Mouse (Mus musculus): ENCODE measurements at regions not wholly inside any gene's neighbourhood (a gene's known extent, or its start where the extent isn't known, plus 50 kb on each side); places are given as distances from the start of the nearest gene placed in this dataset. TPM values are rescaled to one million over a fixed set of nuclear protein-coding genes. Genes with fewer than 3 reads are reported as not detected.

DNA sequence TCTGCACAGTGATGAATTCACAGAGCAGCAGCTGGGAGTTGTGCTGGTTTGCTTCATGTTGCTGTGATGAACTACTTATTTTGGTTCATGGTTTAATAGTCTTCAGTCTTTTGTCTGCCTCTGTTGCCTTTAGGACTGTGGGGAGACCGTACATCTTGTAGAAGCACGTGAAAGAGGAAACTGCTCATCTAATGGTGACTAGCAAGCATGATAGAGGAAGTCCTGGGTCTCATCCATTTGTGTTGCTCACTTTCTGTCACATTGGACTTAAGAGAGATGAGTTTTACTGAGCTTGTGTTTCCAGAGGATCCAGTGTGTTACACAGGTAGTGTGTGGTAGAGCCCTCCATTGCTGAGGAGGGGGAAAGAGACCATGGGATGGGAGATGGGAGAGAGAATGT lies 67.6 kb upstream of the Prdm1 start:
- Histone ChIP-seq H3K9ac (replicated peaks; ENCODE audit: low read depth, low read length) (no peak overlapping the region), H3K4me2 (ENCODE audit: low read depth, low read length) (no peak overlapping the region)

DNA sequence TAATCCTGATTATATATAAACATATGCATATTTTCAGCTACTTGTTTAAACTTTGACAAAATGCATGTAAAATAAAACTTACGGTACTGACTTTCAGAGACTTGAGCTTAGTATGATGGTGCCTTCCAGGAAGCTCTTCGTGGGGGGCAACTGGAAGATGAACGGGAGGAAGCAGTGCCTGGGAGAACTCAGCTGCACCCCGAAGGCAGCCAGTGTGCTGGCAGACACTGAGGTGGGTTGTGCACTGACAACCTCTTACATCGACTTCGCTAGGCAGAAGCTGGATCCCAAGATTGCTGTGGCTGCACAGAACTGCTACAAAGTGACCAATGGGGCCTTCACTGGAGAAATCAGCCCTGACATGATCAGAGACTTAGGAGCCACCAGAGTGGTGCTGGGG lies 61.5 kb upstream of the Prdm1 start:
- no peak for ATAC-seq (ENCODE audit: low read depth)
- 92% methylated on average over 6 of the region's 6 CpGs for WGBS

More for the DNA sequence above, 67.6 kb upstream of the Prdm1 start:
- H3K4me3 ChIP-seq (ENCODE audit: low read depth, low read length) = no peak overlapping the region
- no peaks in the 10 kb centered on the region for H3K27me3 ChIP-seq (ENCODE audit: control insufficient read depth, insufficient read depth, low read length)
- H3K27ac ChIP-seq (ENCODE audit: low read depth, low read length) = no peak overlapping the region
- ATAC-seq (ENCODE audit: low read depth) = no peak
- H3K9me3 ChIP-seq (ENCODE audit: control insufficient read depth, low read length) = no peaks in the 10 kb centered on the region
- H3K4me1 ChIP-seq (ENCODE audit: control insufficient read depth, insufficient read depth, low read length) = no peaks in the 10 kb centered on the region
- H3K36me3 ChIP-seq (ENCODE audit: control insufficient read depth, insufficient read depth, low read length) = no peaks in the 10 kb centered on the region
- WGBS = 86% methylated on average over 2 of the region's 2 CpGs

DNA sequence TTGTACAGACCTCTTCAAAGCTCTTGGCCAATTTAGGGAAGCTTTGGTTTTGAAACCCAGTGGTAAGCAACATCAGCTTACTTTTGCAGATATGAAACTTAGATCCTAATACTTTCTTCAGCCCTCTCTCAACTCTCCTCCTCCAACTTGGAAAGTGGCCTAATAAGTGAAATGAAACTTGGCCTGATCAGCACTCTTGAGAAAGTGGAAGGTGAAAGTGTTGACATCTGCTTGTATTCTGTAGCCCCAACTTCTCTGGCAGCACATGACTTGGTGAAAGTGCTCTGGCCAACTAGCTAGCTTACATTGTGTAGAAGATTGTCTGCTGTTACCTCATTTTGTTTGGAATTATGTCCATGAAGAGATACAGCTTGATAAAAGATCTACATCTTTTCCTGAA lies 61.1 kb upstream of the Prdm1 start:
- H3K9ac ChIP-seq (replicated peaks; ENCODE audit: low read depth, low read length) = no peak overlapping the region
- H3K27me3 ChIP-seq (ENCODE audit: control insufficient read depth, insufficient read depth, low read length) = no peaks in the 10 kb centered on the region
- H3K9me3 ChIP-seq (ENCODE audit: control insufficient read depth, low read length) = no peaks in the 10 kb centered on the region
- no peak overlapping the region for H3K4me3 ChIP-seq (ENCODE audit: low read depth, low read length)
- ATAC-seq (ENCODE audit: low read depth) = no peak
- no peaks in the 10 kb centered on the region for H3K36me3 ChIP-seq (ENCODE audit: control insufficient read depth, insufficient read depth, low read length)
- no peak overlapping the region for H3K4me2 ChIP-seq (ENCODE audit: low read depth, low read length)
- H3K4me1 ChIP-seq (ENCODE audit: control insufficient read depth, insufficient read depth, low read length) = no peaks in the 10 kb centered on the region
- H3K27ac ChIP-seq (ENCODE audit: low read depth, low read length) = no peak overlapping the region

More for the DNA sequence above, 61.5 kb upstream of the Prdm1 start:
- Histone ChIP-seq H3K36me3 (ENCODE audit: control insufficient read depth, insufficient read depth, low read length) (no peaks in the 10 kb centered on the region), H3K4me2 (ENCODE audit: low read depth, low read length) (no peak overlapping the region), H3K9ac (replicated peaks; ENCODE audit: low read depth, low read length) (no peak overlapping the region), H3K27ac (ENCODE audit: low read depth, low read length) (no peak overlapping the region), H3K4me3 (ENCODE audit: low read depth, low read length) (no peak overlapping the region), H3K9me3 (ENCODE audit: control insufficient read depth, low read length) (no peaks in the 10 kb centered on the region), H3K27me3 (ENCODE audit: control insufficient read depth, insufficient read depth, low read length) (no peaks in the 10 kb centered on the region), H3K4me1 (ENCODE audit: control insufficient read depth, insufficient read depth, low read length) (no peaks in the 10 kb centered on the region)

DNA sequence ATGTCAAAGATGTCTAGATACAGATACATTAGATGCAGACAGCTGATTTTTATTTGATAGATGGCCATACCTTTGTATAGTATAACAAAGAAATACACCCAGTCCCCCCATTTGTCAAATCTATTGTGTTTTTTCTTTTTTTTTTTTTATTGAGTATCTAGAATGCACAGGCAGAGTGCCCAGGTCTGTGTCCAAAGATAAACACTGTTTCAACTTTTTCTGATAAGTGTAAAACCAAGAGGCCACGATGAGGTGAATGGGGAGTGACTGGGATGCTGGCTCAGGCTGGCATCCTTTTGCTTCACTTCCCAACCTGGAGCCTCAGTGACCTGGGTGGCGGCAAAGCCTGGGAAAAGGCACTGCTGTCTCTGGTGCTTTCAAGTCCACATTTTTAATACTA lies 54.4 kb upstream of the Prdm1 start:
- 92% methylated on average over 2 of the region's 2 CpGs for WGBS
- H3K27me3 ChIP-seq (ENCODE audit: control insufficient read depth, insufficient read depth, low read length) = no peaks in the 10 kb centered on the region
- no peak for ATAC-seq (ENCODE audit: low read depth)

More for the DNA sequence above, 54.4 kb upstream of the Prdm1 start:
- Histone ChIP-seq H3K9me3 (ENCODE audit: control insufficient read depth, low read length) (no peaks in the 10 kb centered on the region), H3K4me1 (ENCODE audit: control insufficient read depth, insufficient read depth, low read length) (no peaks in the 10 kb centered on the region), H3K36me3 (ENCODE audit: control insufficient read depth, insufficient read depth, low read length) (no peaks in the 10 kb centered on the region), H3K27ac (ENCODE audit: low read depth, low read length) (no peak overlapping the region), H3K9ac (replicated peaks; ENCODE audit: low read depth, low read length) (no peak overlapping the region), H3K4me2 (ENCODE audit: low read depth, low read length) (no peak overlapping the region), H3K4me3 (ENCODE audit: low read depth, low read length) (no peak overlapping the region)

Small RNAs in the stretch of these regions (microRNA-seq; reads per million reads assigned to microRNA genes)
- not detected for gene Gm24271

Measured in neural tube, embryonic 14.5 days (tissue).